Comparison of ENCODE assay signal across 14 mouse cellular contexts in genomic region chr14:31605514-31605913, GRCm38 (mm10). TPM values are rescaled to one million over a fixed set of nuclear protein-coding genes. Genes with fewer than 3 reads are reported as not detected.
A peak's percentile ranks its signal among the peaks of the same experiment; 100 is the strongest.
DNase-seq lines count a peak whose midpoint lies in the region; ATAC-seq and TF ChIP-seq lines count a peak whose summit lies in the region.
"Had no signal": no experiment of that assay in that cellular context is flagged by ENCODE, and none has a peak within 500 bp of the region (broad histone marks: within the 10 kb centered on the region; RNA-seq: fewer than 3 reads in every experiment).

No protein-coding gene starts in this region.

- WGBS in midbrain, postnatal 0 days, result 61% methylated on average over 6 of the region's 6 CpGs
- WGBS in midbrain, embryonic 15.5 days, result 63% methylated on average over 6 of the region's 6 CpGs

- H3K4me1 ChIP-seq in midbrain, postnatal 0 days (ENCODE audit: insufficient read depth, low read length), result no peaks in the 10 kb centered on the region
- no peaks in the 10 kb centered on the region for H3K4me1 ChIP-seq in midbrain, embryonic 15.5 days
- H3K4me1 ChIP-seq in bone marrow macrophage, adult 2 months (ENCODE audit: control insufficient read depth, insufficient read depth, low read length), result peaks cover 9% of the 10 kb centered on the region

- no peaks in the 10 kb centered on the region for H3K36me3 ChIP-seq in midbrain, postnatal 0 days (ENCODE audit: insufficient read depth, low read length)
- no peaks in the 10 kb centered on the region for H3K36me3 ChIP-seq in midbrain, embryonic 15.5 days (replicated peaks)

- TF ChIP-seq CTCF in midbrain, postnatal 0 days (IDR thresholded peaks at IDR 0.05), result peak; percentile 22; the same call in 1 of the 2 replicates
- peak; percentile 27; the same call in 1 of the 2 replicates for TF ChIP-seq CTCF in bone marrow macrophage, adult 2 months (IDR thresholded peaks at IDR 0.05; ENCODE audit: low read depth, low read length)

- no peak for ATAC-seq in midbrain, postnatal 0 days (ENCODE audit: low FRiP score)
- no peak for ATAC-seq in midbrain, embryonic 15.5 days (replicated peaks)

- no peak overlapping the region for H3K27ac ChIP-seq in midbrain, postnatal 0 days (ENCODE audit: low read depth, low read length)
- no peak overlapping the region for H3K27ac ChIP-seq in midbrain, embryonic 15.5 days
- H3K27ac ChIP-seq in bone marrow macrophage, adult 2 months (ENCODE audit: insufficient read depth, low read depth, low read length), result no peak overlapping the region

- H3K9ac ChIP-seq in midbrain, postnatal 0 days (replicated peaks; ENCODE audit: low read length, poor library complexity, severe bottlenecking), result no peak overlapping the region
- H3K9ac ChIP-seq in midbrain, embryonic 15.5 days, result no peak overlapping the region

- no peak overlapping the region for H3K4me2 ChIP-seq in midbrain, postnatal 0 days (ENCODE audit: low read depth, low read length, poor library complexity, severe bottlenecking)
- H3K4me2 ChIP-seq in midbrain, embryonic 15.5 days, result no peak overlapping the region
- H3K4me2 ChIP-seq: heart, embryonic 11.5 days; midbrain, embryonic 11.5 days had no signal

- intact Hi-C loops in gastrocnemius, postnatal 36 days (cut with DNase I), result loop anchor here (2.0 kb wide), 1 partner anchor 87 kb away; no protein-coding TSS in a partner anchor

- H3K9me3 ChIP-seq in midbrain, postnatal 0 days (ENCODE audit: low read length), result no peaks in the 10 kb centered on the region
- no peaks in the 10 kb centered on the region for H3K9me3 ChIP-seq in midbrain, embryonic 15.5 days

- TF ChIP-seq POLR2A in bone marrow macrophage, adult 2 months (IDR thresholded peaks at IDR 0.05; ENCODE audit: borderline replicate concordance, low read depth, low read length), result no peak

- H3K27me3 ChIP-seq in midbrain, postnatal 0 days (ENCODE audit: insufficient read depth, low read length), result no peaks in the 10 kb centered on the region
- H3K27me3 ChIP-seq in midbrain, embryonic 15.5 days (replicated peaks), result no peaks in the 10 kb centered on the region

- H3K4me3 ChIP-seq in midbrain, postnatal 0 days (ENCODE audit: low read depth, low read length), result no peak overlapping the region
- no peak overlapping the region for H3K4me3 ChIP-seq in midbrain, embryonic 15.5 days
- no peak overlapping the region for H3K4me3 ChIP-seq in bone marrow macrophage, adult 2 months (ENCODE audit: insufficient read depth, low read length)

- peak; percentile 17 for DNase-seq in heart, postnatal 4 days
- DNase-seq in heart, adult 8-10 months (ENCODE audit: low spot score), result no peak
- DNase-seq in midbrain, postnatal 0 days (ENCODE audit: low spot score), result no peak
- DNase-seq in thymus, postnatal 36 days, result peak; percentile 47 to 54
- DNase-seq in gastrocnemius, postnatal 25 days, result no peak
- DNase-seq in gastrocnemius, postnatal 36 days, result no peak
- DNase-seq: layer of hippocampus, adult 9-11 months; right cerebral cortex, postnatal 25 days had no signal

RNA-seq across cellular contexts. Expression of gene Colq, which starts 14.4 kb away (rescaled TPM):
- total RNA-seq in heart, postnatal 4 days (2021), result 10 to 100 TPM; 10.1 to 12.7 TPM
- 10 to 100 TPM in 2 of 4 experiments, 1 to 10 TPM in 2; 6.1 to 16.6 (median 11.6) TPM for total RNA-seq in heart, adult 8-10 months (2022)
- 0.38 TPM in 1 of 2 replicates, not detected in the other for total RNA-seq in midbrain, postnatal 0 days (2014; rRNA removed)
- 0.06 TPM in 1 of 2 replicates, not detected in the other for polyA plus RNA-seq in midbrain, postnatal 0 days (2015; fragmentation: Nextera tagmentation; extraction: Ambion mirVana)
- polyA plus RNA-seq in midbrain, embryonic 15.5 days (2015; fragmentation: Nextera tagmentation; extraction: Ambion mirVana), result not detected in 2 replicates
- polyA plus RNA-seq in bone marrow macrophage, adult 2 months (2012; ENCODE audit: insufficient read depth, insufficient read length, missing spikeins), result not detected in 2 replicates
- 1 to 10 TPM; 6.4 to 9.6 TPM for total RNA-seq in gastrocnemius, postnatal 25 days (2021)
- total RNA-seq in gastrocnemius, postnatal 36 days (2021), result 1 to 10 TPM; 7.5 to 8.6 TPM

RNA-seq across cellular contexts. Expression of gene Gm49387, which starts 35.2 kb away (rescaled TPM):
- total RNA-seq in heart, postnatal 4 days (2021), result 1 to 10 TPM in 1 of 2 experiments, not detected in 1; 2.8 TPM
- 1 to 10 TPM in 1 of 4 experiments, under 1 TPM in 2, not detected in 1; 0.46 to 1.1 (median 0.75) TPM for total RNA-seq in heart, adult 8-10 months (2022)
- not detected in 2 replicates for total RNA-seq in midbrain, postnatal 0 days (2014; rRNA removed)
- not detected in 2 replicates for polyA plus RNA-seq in midbrain, postnatal 0 days (2015; fragmentation: Nextera tagmentation; extraction: Ambion mirVana)
- polyA plus RNA-seq in midbrain, embryonic 15.5 days (2015; fragmentation: Nextera tagmentation; extraction: Ambion mirVana), result 0.63 and 1.2 TPM in 2 replicates
- not detected in 2 replicates for polyA plus RNA-seq in bone marrow macrophage, adult 2 months (2012; ENCODE audit: insufficient read depth, insufficient read length, missing spikeins)
- total RNA-seq in gastrocnemius, postnatal 25 days (2021), result 1 to 10 TPM in 1 of 2 experiments, under 1 TPM in 1; 0.79 to 1.3 TPM
- 1 to 10 TPM in 1 of 2 experiments, not detected in 1; 1.6 TPM for total RNA-seq in gastrocnemius, postnatal 36 days (2021)
- polyA plus RNA-seq: frontal cortex, adult 2 months; midbrain, embryonic 11.5 days; neural tube, embryonic 14.5 days had no signal

RNA-seq across cellular contexts. Expression of gene Btd, which starts 35.3 kb away (rescaled TPM):
- total RNA-seq in heart, postnatal 4 days (2021), result 10 to 100 TPM; 13.0 to 14.7 TPM
- total RNA-seq in heart, adult 8-10 months (2022), result 10 to 100 TPM in 3 of 4 experiments, 1 to 10 TPM in 1; 9.4 to 10.5 (median 10.4) TPM
- 21.9 and 28.7 TPM in 2 replicates for total RNA-seq in midbrain, postnatal 0 days (2014; rRNA removed)
- polyA plus RNA-seq in midbrain, postnatal 0 days (2015; fragmentation: Nextera tagmentation; extraction: Ambion mirVana), result 18.5 and 20.1 TPM in 2 replicates
- 13.8 and 16.2 TPM in 2 replicates for polyA plus RNA-seq in midbrain, embryonic 15.5 days (2015; fragmentation: Nextera tagmentation; extraction: Ambion mirVana)
- polyA plus RNA-seq in bone marrow macrophage, adult 2 months (2012; ENCODE audit: insufficient read depth, insufficient read length, missing spikeins), result 11.9 and 14.2 TPM in 2 replicates
- 1 to 10 TPM; 4.1 to 6.2 TPM for total RNA-seq in gastrocnemius, postnatal 25 days (2021)
- total RNA-seq in gastrocnemius, postnatal 36 days (2021), result 1 to 10 TPM; 3.6 to 4.8 TPM

RNA-seq across cellular contexts. Expression of gene Hacl1, which starts 35.6 kb away (rescaled TPM):
- total RNA-seq in heart, postnatal 4 days (2021), result 10 to 100 TPM; 10.9 to 14.0 TPM
- 10 to 100 TPM; 12.2 to 14.6 (median 14.0) TPM for total RNA-seq in heart, adult 8-10 months (2022)
- 6.7 and 6.8 TPM in 2 replicates for total RNA-seq in midbrain, postnatal 0 days (2014; rRNA removed)
- 8.4 and 9.4 TPM in 2 replicates for polyA plus RNA-seq in midbrain, postnatal 0 days (2015; fragmentation: Nextera tagmentation; extraction: Ambion mirVana)
- 6.2 and 8.4 TPM in 2 replicates for polyA plus RNA-seq in midbrain, embryonic 15.5 days (2015; fragmentation: Nextera tagmentation; extraction: Ambion mirVana)
- 14.3 and 24.7 TPM in 2 replicates for polyA plus RNA-seq in bone marrow macrophage, adult 2 months (2012; ENCODE audit: insufficient read depth, insufficient read length, missing spikeins)
- total RNA-seq in gastrocnemius, postnatal 25 days (2021), result 1 to 10 TPM; 3.7 to 7.8 TPM
- 1 to 10 TPM; 5.3 to 7.4 TPM for total RNA-seq in gastrocnemius, postnatal 36 days (2021)

Comparison
In these comparisons a context has a peak if more than half of its experiments do, and no peak if none do; other contexts are left out.
1. DNase-seq: peak in heart, postnatal 4 days (single experiment) and thymus, postnatal 36 days (2 of 2); none in heart, adult 8-10 months (single experiment), midbrain, postnatal 0 days (single experiment), gastrocnemius, postnatal 25 days (single experiment) and gastrocnemius, postnatal 36 days (0 of 2).